ENCODE assay signal across 13 mouse cellular contexts in genomic region chr8:86730860-86731259, GRCm38 (mm10). TPM values are rescaled to one million over a fixed set of nuclear protein-coding genes. Genes with fewer than 3 reads are reported as not detected.
"Had no signal": no experiment of that assay in that cellular context is flagged by ENCODE, and none has a peak within 500 bp of the region (broad histone marks: within the 10 kb centered on the region; RNA-seq: fewer than 3 reads in every experiment).

No protein-coding gene starts in this region.

- ATAC-seq: midbrain, embryonic 15.5 days had no signal

- H3K9ac ChIP-seq: limb, embryonic 12.5 days; liver, embryonic 14.5 days; midbrain, embryonic 15.5 days; neural tube, embryonic 13.5 days had no signal

- H3K4me2 ChIP-seq: limb, embryonic 12.5 days; midbrain, embryonic 11.5 days; midbrain, embryonic 15.5 days; neural tube, embryonic 13.5 days had no signal

- DNase-seq: kidney, adult 8-10 months; kidney, postnatal 4 days; liver; lung, adult 2 months; lung, postnatal 10 days; right cerebral cortex, postnatal 14 days had no signal

- H3K27me3 ChIP-seq: limb, embryonic 12.5 days; megakaryocyte, embryonic 14.5 days; midbrain, embryonic 15.5 days; neural tube, embryonic 13.5 days had no signal

- H3K9me3 ChIP-seq: limb, embryonic 12.5 days; megakaryocyte, embryonic 14.5 days; midbrain, embryonic 15.5 days; neural tube, embryonic 13.5 days had no signal

- H3K36me3 ChIP-seq: midbrain, embryonic 15.5 days had no signal

- H3K27ac ChIP-seq: limb, embryonic 12.5 days; liver, embryonic 14.5 days; macrophage; midbrain, embryonic 15.5 days; neural tube, embryonic 13.5 days had no signal

- H3K4me3 ChIP-seq: limb, embryonic 12.5 days; megakaryocyte, embryonic 14.5 days; midbrain, embryonic 15.5 days; neural tube, embryonic 13.5 days had no signal

RNA-seq across cellular contexts. Expression of gene Gm10638, which starts 14.6 kb away (rescaled TPM):
- polyA plus RNA-seq: macrophage had no signal
